11 mouse cellular contexts compared by ENCODE assay signal in genomic region chr17:31939292-31940060, GRCm38 (mm10).
DNase-seq lines count a peak whose midpoint lies in the region; ATAC-seq lines count a peak whose summit lies in the region.
"Had no signal": no experiment of that assay in that cellular context is flagged by ENCODE, and none has a peak within 500 bp of the region (broad histone marks: within the 10 kb centered on the region; RNA-seq: fewer than 3 reads in every experiment).

No protein-coding gene starts in this region.

- peaks cover 32% of the 10 kb centered on the region for H3K4me1 ChIP-seq in hindbrain, embryonic 10.5 days (replicated peaks)
- no peaks in the 10 kb centered on the region; the same call in 1 of the 2 replicates for H3K4me1 ChIP-seq in hindbrain, embryonic 16.5 days (ENCODE audit: control insufficient read depth, insufficient read depth, low read depth, low read length)
- H3K4me1 ChIP-seq: hindbrain, embryonic 15.5 days had no signal

- no peak overlapping the region for H3K4me2 ChIP-seq in hindbrain, embryonic 16.5 days (ENCODE audit: low read length)
- H3K4me2 ChIP-seq: hindbrain, embryonic 15.5 days; lung, embryonic 14.5 days had no signal

- 87% methylated on average over 16 of the region's 16 CpGs for WGBS in hindbrain, embryonic 10.5 days
- 90% methylated on average over 16 of the region's 16 CpGs for WGBS in hindbrain, embryonic 16.5 days

- no peak for DNase-seq in hindbrain, embryonic 10.5 days (ENCODE audit: low spot score)
- peak; percentile 51 for DNase-seq in adipocyte (ENCODE audit: low spot score)
- peak; percentile 88 for DNase-seq in kidney, postnatal 14 days
- DNase-seq in lung, postnatal 36 days = peak; percentile 80
- DNase-seq in cerebellum, adult 9-11 months = no peak
- no peak for DNase-seq in thymus, postnatal 14 days
- no peak for DNase-seq in gastrocnemius, postnatal 10 days
- DNase-seq: cerebellum, postnatal 36 days; lung, embryonic 14.5 days had no signal

- H3K9me3 ChIP-seq in hindbrain, embryonic 10.5 days = no peaks in the 10 kb centered on the region
- H3K9me3 ChIP-seq in hindbrain, embryonic 16.5 days (ENCODE audit: control insufficient read depth, low read length) = no peaks in the 10 kb centered on the region
- H3K9me3 ChIP-seq: hindbrain, embryonic 15.5 days had no signal

- no peaks in the 10 kb centered on the region for H3K36me3 ChIP-seq in hindbrain, embryonic 10.5 days
- H3K36me3 ChIP-seq in hindbrain, embryonic 16.5 days (ENCODE audit: control insufficient read depth, insufficient read depth, low read length) = no peaks in the 10 kb centered on the region
- H3K36me3 ChIP-seq: hindbrain, embryonic 15.5 days had no signal

- H3K27me3 ChIP-seq in hindbrain, embryonic 10.5 days (ENCODE audit: insufficient read depth, poor library complexity, severe bottlenecking) = no peaks in the 10 kb centered on the region
- H3K27me3 ChIP-seq in hindbrain, embryonic 16.5 days (replicated peaks; ENCODE audit: control insufficient read depth, insufficient read depth, low read length) = no peaks in the 10 kb centered on the region
- H3K27me3 ChIP-seq: hindbrain, embryonic 15.5 days had no signal

- H3K27ac ChIP-seq in hindbrain, embryonic 10.5 days = 0 out of 2 replicates have a peak overlapping the region, but pooled peaks have one; percentile 23
- no peak overlapping the region for H3K27ac ChIP-seq in hindbrain, embryonic 16.5 days (ENCODE audit: low read depth, low read length)
- H3K27ac ChIP-seq: hindbrain, embryonic 15.5 days had no signal

- no peak overlapping the region for H3K9ac ChIP-seq in hindbrain, embryonic 16.5 days (ENCODE audit: low read depth, low read length)
- H3K9ac ChIP-seq: hindbrain, embryonic 15.5 days; lung, embryonic 14.5 days had no signal

- no peak for ATAC-seq in hindbrain, embryonic 16.5 days

- H3K4me3 ChIP-seq in hindbrain, embryonic 10.5 days = no peak overlapping the region
- no peak overlapping the region for H3K4me3 ChIP-seq in hindbrain, embryonic 16.5 days (ENCODE audit: low read length)
- H3K4me3 ChIP-seq: hindbrain, embryonic 15.5 days had no signal

Comparison
In these comparisons a context has a peak if more than half of its experiments do, and no peak if none do; other contexts are left out.
1. DNase-seq: peak in adipocyte (single experiment), kidney, postnatal 14 days (single experiment) and lung, postnatal 36 days (single experiment); none in hindbrain, embryonic 10.5 days (single experiment), cerebellum, adult 9-11 months (single experiment), thymus, postnatal 14 days (single experiment) and gastrocnemius, postnatal 10 days (single experiment).